Mouse (Mus musculus) erythroblast, embryonic 14.5 days (primary cell): ENCODE measurements around the gene Klhl6.

Experiments used
- GATA1 ChIP-seq: IDR thresholded peaks from 2 replicates; pipeline ENCODE4 v1.6.1; 2012; ENCODE audit warnings: low read length, inconsistent platforms, mixed read lengths
- TAL1 ChIP-seq: IDR thresholded peaks from 3 replicates; pipeline ENCODE4 v1.6.1; 2012; ENCODE audit warnings: low read length, inconsistent platforms, mixed read lengths

- no peak for TF ChIP-seq GATA1
- no peak for TF ChIP-seq TAL1
Measured at GRCm38 (mm10) chr16:19981684-19982083, 1.2 kb downstream of the Klhl6 start.
